Mouse (Mus musculus): Measurements from ENCODE around the gene Inafm1. TPM values are rescaled to one million over a fixed set of nuclear protein-coding genes. Genes with fewer than 3 reads are reported as not detected.
A peak's percentile ranks its signal among the peaks of the same experiment; 100 is the strongest.

The Inafm1 gene
- polyA plus RNA-seq, 1 experiment from 2014 or later: 21.1 TPM

DNA sequence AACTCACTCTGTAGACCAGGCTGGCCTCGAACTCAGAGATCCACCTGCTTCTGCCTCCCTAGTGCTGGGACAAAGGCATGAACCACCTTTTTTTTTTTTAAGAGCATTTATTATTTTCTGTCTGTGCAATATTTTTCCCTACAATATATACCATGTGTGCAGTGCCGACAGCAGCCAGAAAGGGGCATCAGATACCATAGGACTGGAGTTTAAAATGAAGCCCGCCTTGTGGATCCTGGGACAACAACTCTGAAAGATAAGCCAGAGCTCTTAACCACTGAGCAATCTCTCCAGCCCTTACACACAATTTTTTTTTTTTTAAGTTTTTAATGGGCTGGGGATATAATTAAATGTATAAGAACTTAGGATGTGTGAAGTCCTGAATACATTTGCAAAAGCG lies 20.9 kb upstream of the Inafm1 start:
- Histone ChIP-seq H3K27ac (replicated peaks; ENCODE audit: low read depth, low read length) (peak overlapping the region; percentile 93; the same call in 1 of the 2 replicates), H3K4me3 (ENCODE audit: low read depth, low read length) (peak overlapping the region; percentile 49; the same call in 1 of the 2 replicates), H3K27me3 (replicated peaks; ENCODE audit: control insufficient read depth, insufficient read depth, low read length) (no peaks in the 10 kb centered on the region), H3K36me3 (ENCODE audit: control insufficient read depth, insufficient read depth, low read length) (no peaks in the 10 kb centered on the region), H3K9ac (ENCODE audit: low read depth, low read length) (peak overlapping the region; percentile 26; the same call in 1 of the 2 replicates), H3K4me1 (ENCODE audit: control insufficient read depth, insufficient read depth, low read length) (0 out of 2 replicates have a peak, but pooled peaks cover 10% of the 10 kb centered on the region), H3K4me2 (ENCODE audit: low read depth, low read length) (peak overlapping the region; percentile 85), H3K9me3 (ENCODE audit: control insufficient read depth, low read length) (no peaks in the 10 kb centered on the region)
- WGBS: 26% methylated on average over 4 of the region's 4 CpGs
- no peak; the same call in 1 of the 2 replicates for ATAC-seq (ENCODE audit: low read depth)
- DNase-seq (ENCODE audit: low spot score): peak; percentile 68

GRCm38 (mm10) chr7:16287791-16288190 lies 14.4 kb upstream of the Inafm1 start:
- Histone ChIP-seq H3K27me3 (replicated peaks; ENCODE audit: control insufficient read depth, insufficient read depth, low read length) (no peaks in the 10 kb centered on the region), H3K4me1 (ENCODE audit: control insufficient read depth, insufficient read depth, low read length) (no peaks in the 10 kb centered on the region), H3K9ac (ENCODE audit: low read depth, low read length) (no peak overlapping the region), H3K36me3 (ENCODE audit: control insufficient read depth, insufficient read depth, low read length) (peaks cover 14% of the 10 kb centered on the region), H3K27ac (replicated peaks; ENCODE audit: low read depth, low read length) (no peak overlapping the region), H3K4me3 (ENCODE audit: low read depth, low read length) (no peak overlapping the region), H3K9me3 (ENCODE audit: control insufficient read depth, low read length) (no peaks in the 10 kb centered on the region), H3K4me2 (ENCODE audit: low read depth, low read length) (no peak overlapping the region)
- DNase-seq (ENCODE audit: low spot score) (no peak), ATAC-seq (ENCODE audit: low read depth) (no peak)
- 68% methylated on average over 1 of the region's 1 CpGs for WGBS

GRCm38 (mm10) chr7:16287016-16287415 lies 13.6 kb upstream of the Inafm1 start:
- Histone ChIP-seq H3K9ac (ENCODE audit: low read depth, low read length) (peak overlapping the region; percentile 88), H3K4me2 (ENCODE audit: low read depth, low read length) (peak overlapping the region; percentile 73), H3K36me3 (ENCODE audit: control insufficient read depth, insufficient read depth, low read length) (peaks cover 22% of the 10 kb centered on the region), H3K4me3 (ENCODE audit: low read depth, low read length) (peak overlapping the region; percentile 62), H3K27me3 (replicated peaks; ENCODE audit: control insufficient read depth, insufficient read depth, low read length) (no peaks in the 10 kb centered on the region), H3K4me1 (ENCODE audit: control insufficient read depth, insufficient read depth, low read length) (no peaks in the 10 kb centered on the region), H3K27ac (replicated peaks; ENCODE audit: low read depth, low read length) (peak overlapping the region; percentile 98), H3K9me3 (ENCODE audit: control insufficient read depth, low read length) (no peaks in the 10 kb centered on the region)
- WGBS: 81% methylated on average over 2 of the region's 2 CpGs
- ATAC-seq (ENCODE audit: low read depth): no peak
- DNase-seq (ENCODE audit: low spot score): no peak

DNA sequence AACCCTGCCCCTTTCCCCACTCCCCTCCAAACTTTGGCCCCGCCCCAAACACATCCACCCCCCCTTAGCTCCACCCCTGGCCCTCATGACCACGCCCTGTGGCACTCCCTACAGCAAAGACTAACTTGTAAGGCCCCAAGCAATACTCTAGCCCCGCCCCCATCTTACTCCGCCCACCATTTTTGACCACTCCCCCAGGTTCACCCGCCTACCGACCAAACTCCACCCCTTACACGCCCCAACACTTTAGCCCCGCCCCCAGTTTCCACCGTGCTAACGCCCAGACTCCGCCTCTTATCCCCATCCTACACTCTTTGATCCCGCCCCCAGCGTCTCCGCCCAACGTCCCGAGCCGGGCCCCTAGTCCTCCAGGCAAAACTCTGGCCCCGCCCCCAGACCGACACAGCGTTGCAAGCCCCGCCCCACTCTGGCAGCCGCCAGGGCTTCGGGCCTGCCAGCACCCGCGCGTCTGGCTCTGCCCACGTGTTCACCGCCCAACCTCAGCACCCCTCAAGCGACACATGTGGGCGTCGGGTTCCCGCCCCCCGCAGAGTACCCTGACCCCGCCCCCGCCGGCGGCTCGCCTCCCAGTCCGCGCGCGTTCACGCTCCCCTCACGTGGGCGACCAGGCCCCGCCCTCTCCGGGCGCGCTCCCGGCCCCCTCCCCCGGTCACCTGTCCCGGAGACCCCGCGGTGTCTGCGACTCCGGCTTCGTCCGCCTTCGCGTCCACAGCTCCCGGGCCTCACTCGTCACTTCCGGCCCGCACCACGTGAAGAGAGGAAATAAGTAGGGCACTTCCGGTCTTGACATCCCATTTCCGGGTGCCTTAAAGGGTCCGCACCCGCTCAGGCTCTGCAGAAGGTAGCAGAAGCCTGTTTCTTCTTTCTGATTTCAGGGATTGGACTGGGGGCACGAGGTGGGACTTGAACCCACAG lies 12.9 kb upstream of the Inafm1 start, which contains the start of gene Ccdc9:
TSS of gene Ccdc9 (minus strand) at position 770 of the 936 bp plus-strand sequence.
- H3K4me2 ChIP-seq (ENCODE audit: low read depth, low read length): peak within 1 kb of the TSS; percentile 73
- peak; percentile 99 for DNase-seq (ENCODE audit: low spot score)
- no peaks in the 10 kb centered on the region for H3K9me3 ChIP-seq (ENCODE audit: control insufficient read depth, low read length)
- peak within 1 kb of the TSS; percentile 98 for H3K27ac ChIP-seq (replicated peaks; ENCODE audit: low read depth, low read length)
- H3K36me3 ChIP-seq (ENCODE audit: control insufficient read depth, insufficient read depth, low read length): peaks cover 29% of the 10 kb centered on the region
- peak; percentile 92 for ATAC-seq (ENCODE audit: low read depth)
- peak within 1 kb of the TSS; percentile 62 for H3K4me3 ChIP-seq (ENCODE audit: low read depth, low read length)
- peak within 1 kb of the TSS; percentile 88 for H3K9ac ChIP-seq (ENCODE audit: low read depth, low read length)
- H3K4me1 ChIP-seq (ENCODE audit: control insufficient read depth, insufficient read depth, low read length): no peaks in the 10 kb centered on the region
- no peaks in the 10 kb centered on the region for H3K27me3 ChIP-seq (replicated peaks; ENCODE audit: control insufficient read depth, insufficient read depth, low read length)
- 1% methylated on average over 40 of the region's 70 CpGs for WGBS

DNA sequence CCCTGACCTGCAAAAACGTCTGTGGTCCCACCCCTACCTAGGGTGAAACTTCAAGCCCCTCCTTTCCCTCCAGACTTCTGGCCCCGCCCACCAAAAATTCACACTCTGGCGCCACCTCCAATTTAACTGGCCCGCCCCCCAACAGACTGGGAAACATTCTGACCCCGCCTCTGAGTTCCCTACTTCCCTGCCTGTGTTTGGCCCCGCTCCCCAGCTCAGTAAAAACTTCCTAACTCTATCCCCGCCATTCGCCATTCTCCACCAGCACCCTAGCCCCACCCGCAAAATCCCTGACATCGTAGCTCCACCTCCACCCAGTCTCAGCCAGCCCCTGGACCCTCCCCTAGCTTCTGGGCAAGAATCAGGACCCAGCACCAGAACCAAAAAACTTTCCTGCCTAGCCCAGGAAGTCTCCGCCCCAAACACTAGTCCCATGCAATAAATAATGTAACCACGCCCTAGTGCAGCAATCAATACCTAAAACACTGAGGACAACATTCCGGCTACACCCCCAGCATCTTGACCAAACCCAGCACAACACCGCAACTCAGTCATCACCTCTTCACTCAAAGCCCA lies 12.1 kb upstream of the Inafm1 start:
- DNase-seq (ENCODE audit: low spot score): peak; percentile 85
- peak overlapping the region; percentile 98 for H3K27ac ChIP-seq (replicated peaks; ENCODE audit: low read depth, low read length)
- H3K9me3 ChIP-seq (ENCODE audit: control insufficient read depth, low read length): no peaks in the 10 kb centered on the region
- peak; percentile 51 for ATAC-seq (ENCODE audit: low read depth)
- no peaks in the 10 kb centered on the region for H3K4me1 ChIP-seq (ENCODE audit: control insufficient read depth, insufficient read depth, low read length)
- H3K36me3 ChIP-seq (ENCODE audit: control insufficient read depth, insufficient read depth, low read length): peaks cover 37% of the 10 kb centered on the region
- peak overlapping the region; percentile 26; the same call in 1 of the 2 replicates for H3K9ac ChIP-seq (ENCODE audit: low read depth, low read length)
- H3K4me2 ChIP-seq (ENCODE audit: low read depth, low read length): peak overlapping the region; percentile 73
- H3K4me3 ChIP-seq (ENCODE audit: low read depth, low read length): peak overlapping the region; percentile 62
- WGBS: 3% methylated on average over 14 of the region's 14 CpGs
- H3K27me3 ChIP-seq (replicated peaks; ENCODE audit: control insufficient read depth, insufficient read depth, low read length): no peaks in the 10 kb centered on the region

- 78% methylated on average over 9 of the region's 9 CpGs for WGBS
- H3K4me1 ChIP-seq (ENCODE audit: control insufficient read depth, insufficient read depth, low read length): no peaks in the 10 kb centered on the region
Measured at GRCm38 (mm10) chr7:16284904-16285303, 11.5 kb upstream of the Inafm1 start.

DNA sequence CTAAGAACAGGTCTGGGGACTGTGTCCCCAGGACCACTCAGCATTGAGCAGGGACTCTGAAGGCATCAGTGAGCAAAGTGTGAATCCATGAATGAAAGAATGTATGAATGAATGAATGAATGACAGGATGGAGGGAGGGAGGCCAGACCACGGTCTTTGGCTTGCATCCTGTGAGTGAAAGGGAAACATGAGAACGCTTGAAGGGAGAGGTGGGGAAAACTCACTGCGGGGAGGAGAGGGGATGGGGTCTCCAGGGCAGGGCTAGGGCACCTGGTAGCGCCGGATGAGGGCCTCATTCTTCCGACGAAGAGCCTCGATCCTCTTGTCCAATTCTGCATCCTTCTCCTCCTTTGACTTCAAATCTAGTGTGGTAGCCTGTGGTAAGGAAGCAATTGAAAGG lies 10.6 kb upstream of the Inafm1 start:
- no peaks in the 10 kb centered on the region for H3K4me1 ChIP-seq (ENCODE audit: control insufficient read depth, insufficient read depth, low read length)
- DNase-seq (ENCODE audit: low spot score) (no peak), ATAC-seq (ENCODE audit: low read depth) (no peak)
- H3K4me2 ChIP-seq (ENCODE audit: low read depth, low read length): no peak overlapping the region
- 88% methylated on average over 8 of the region's 8 CpGs for WGBS
- no peak overlapping the region for H3K9ac ChIP-seq (ENCODE audit: low read depth, low read length)
- H3K9me3 ChIP-seq (ENCODE audit: control insufficient read depth, low read length): no peaks in the 10 kb centered on the region
- no peak overlapping the region for H3K4me3 ChIP-seq (ENCODE audit: low read depth, low read length)
- H3K27ac ChIP-seq (replicated peaks; ENCODE audit: low read depth, low read length): no peak overlapping the region
- H3K27me3 ChIP-seq (replicated peaks; ENCODE audit: control insufficient read depth, insufficient read depth, low read length): no peaks in the 10 kb centered on the region
- peaks cover 50% of the 10 kb centered on the region for H3K36me3 ChIP-seq (ENCODE audit: control insufficient read depth, insufficient read depth, low read length)

More at GRCm38 (mm10) chr7:16284904-16285303, 11.5 kb upstream of the Inafm1 start:
- H3K4me2 ChIP-seq (ENCODE audit: low read depth, low read length): peak overlapping the region; percentile 73
- DNase-seq (ENCODE audit: low spot score): no peak
- no peaks in the 10 kb centered on the region for H3K27me3 ChIP-seq (replicated peaks; ENCODE audit: control insufficient read depth, insufficient read depth, low read length)
- no peak for ATAC-seq (ENCODE audit: low read depth)
- H3K27ac ChIP-seq (replicated peaks; ENCODE audit: low read depth, low read length): peak overlapping the region; percentile 98
- H3K36me3 ChIP-seq (ENCODE audit: control insufficient read depth, insufficient read depth, low read length): peaks cover 43% of the 10 kb centered on the region
- peak overlapping the region; percentile 26; the same call in 1 of the 2 replicates for H3K9ac ChIP-seq (ENCODE audit: low read depth, low read length)
- H3K9me3 ChIP-seq (ENCODE audit: control insufficient read depth, low read length): no peaks in the 10 kb centered on the region
- peak overlapping the region; percentile 62 for H3K4me3 ChIP-seq (ENCODE audit: low read depth, low read length)

- H3K4me2 ChIP-seq (ENCODE audit: low read depth, low read length): no peak overlapping the region
- H3K27ac ChIP-seq (replicated peaks; ENCODE audit: low read depth, low read length): no peak overlapping the region
- WGBS: 92% methylated on average over 6 of the region's 13 CpGs
- no peak overlapping the region for H3K9ac ChIP-seq (ENCODE audit: low read depth, low read length)
- no peaks in the 10 kb centered on the region for H3K4me1 ChIP-seq (ENCODE audit: control insufficient read depth, insufficient read depth, low read length)
- H3K9me3 ChIP-seq (ENCODE audit: control insufficient read depth, low read length): no peaks in the 10 kb centered on the region
- H3K36me3 ChIP-seq (ENCODE audit: control insufficient read depth, insufficient read depth, low read length): peaks cover 66% of the 10 kb centered on the region
- DNase-seq (ENCODE audit: low spot score) (no peak), ATAC-seq (ENCODE audit: low read depth) (no peak)
- no peaks in the 10 kb centered on the region for H3K27me3 ChIP-seq (replicated peaks; ENCODE audit: control insufficient read depth, insufficient read depth, low read length)
- no peak overlapping the region for H3K4me3 ChIP-seq (ENCODE audit: low read depth, low read length)
Measured at GRCm38 (mm10) chr7:16282334-16282733, 8.9 kb upstream of the Inafm1 start.

Data from embryonic facial prominence, embryonic 14.5 days (tissue).